Mouse (Mus musculus): ENCODE data around the gene Gcnt3. TPM values are rescaled to one million over a fixed set of nuclear protein-coding genes. Genes with fewer than 3 reads are reported as not detected.

Gene Gcnt3
- not detected for polyA plus RNA-seq (2014; fragmentation: Illumina TruSeq; extraction: RNeasy Lipid Tissue Mini Kit (QIAGEN cat#74804); ENCODE audit: low read depth, low replicate concordance)

DNA sequence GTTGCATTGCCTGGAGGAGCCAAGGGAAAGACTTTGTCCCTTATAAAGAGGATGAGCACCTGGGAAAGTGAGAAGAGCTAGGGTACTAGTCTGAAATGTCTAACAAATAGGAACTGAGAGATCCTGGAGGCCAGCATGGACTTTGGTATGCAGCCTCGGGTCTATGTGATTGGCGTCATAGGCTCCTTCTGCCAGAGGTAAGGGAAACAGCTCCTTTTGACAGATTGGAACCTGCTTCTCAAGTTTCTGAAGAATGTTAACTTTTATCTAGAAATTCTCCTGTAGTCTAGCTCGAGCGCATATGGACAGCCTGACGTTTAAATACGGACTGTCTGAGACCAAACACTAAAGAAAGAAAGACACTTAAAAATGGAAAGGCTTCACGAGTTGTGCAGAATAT, at the start of gene Gcnt3:
Gene Gcnt3 (minus strand): TSS at position 101 of the 400 bp plus-strand sequence.

GRCm38 (mm10) chr9:70012408-70012901, 25.4 kb downstream of the Gcnt3 start, which contains the start of gene Gtf2a2:
Gene Gtf2a2 (plus strand): TSS chr9:70012550.

GRCm38 (mm10) chr9:69989303-69990121, 48.4 kb downstream of the Gcnt3 start, which contains the start of gene Bnip2:
Gene Bnip2 (plus strand): TSS chr9:69989466.

Other genes with a start within 250 kb of the Gcnt3 start
- 59.1 TPM for gene Bnip2, start 48.6 kb downstream of the Gcnt3 start, polyA plus RNA-seq (2014; fragmentation: Illumina TruSeq; extraction: RNeasy Lipid Tissue Mini Kit (QIAGEN cat#74804); ENCODE audit: low read depth, low replicate concordance)
- gene Gtf2a2, start 25.5 kb downstream of the Gcnt3 start, polyA plus RNA-seq (2014; fragmentation: Illumina TruSeq; extraction: RNeasy Lipid Tissue Mini Kit (QIAGEN cat#74804); ENCODE audit: low read depth, low replicate concordance) = 175 TPM
- 2.8 TPM for gene Fam81a, start 104.5 kb upstream of the Gcnt3 start, polyA plus RNA-seq (2014; fragmentation: Illumina TruSeq; extraction: RNeasy Lipid Tissue Mini Kit (QIAGEN cat#74804); ENCODE audit: low read depth, low replicate concordance)
- 10.9 TPM for gene Myo1e, start 169.3 kb upstream of the Gcnt3 start, polyA plus RNA-seq (2014; fragmentation: Illumina TruSeq; extraction: RNeasy Lipid Tissue Mini Kit (QIAGEN cat#74804); ENCODE audit: low read depth, low replicate concordance)